Mouse (Mus musculus): ENCODE data around the gene Rftn1.

GRCm38 (mm10) chr17:50069897-50070636 lies 120.4 kb downstream of the Rftn1 start:
- TF ChIP-seq POLR2A (IDR thresholded peaks at IDR 0.05; ENCODE audit: insufficient read depth, low read depth, low read length) (no peak), CTCF (IDR thresholded peaks at IDR 0.05; ENCODE audit: insufficient read depth, low read depth, low read length) (no peak)
